Mouse (Mus musculus): ENCODE measurements around the gene Olfr819. TPM values are rescaled to one million over a fixed set of nuclear protein-coding genes. Genes with fewer than 3 reads are reported as not detected.
"Not testable (repeated sequence)": the region's sequence is repeated elsewhere in the genome, so short reads cannot be mapped to it uniquely, and the experiment has no call there.

Gene Olfr819
- not detected for total RNA-seq (2021)
- long read RNA-seq, experiment 1 = 0 reads
- long read RNA-seq, experiment 2 = 0 reads

DNA sequence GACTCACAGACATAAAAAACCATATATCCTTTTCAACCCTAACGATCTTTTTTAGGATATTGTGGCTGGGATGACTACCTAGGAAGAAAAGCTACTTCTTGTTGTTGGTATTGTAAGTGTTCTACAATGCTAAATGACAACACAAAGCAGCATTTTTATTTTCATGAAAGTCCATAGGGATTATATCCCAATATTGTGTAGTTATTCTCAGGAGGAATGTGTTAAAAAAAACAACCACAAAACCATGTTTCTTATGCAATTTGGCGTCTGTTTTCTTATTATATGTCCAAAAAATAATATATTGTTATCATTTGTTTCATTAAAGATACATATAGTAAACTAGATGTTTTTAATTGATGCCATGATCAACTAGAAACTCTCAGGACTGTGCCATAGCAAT, at the start of gene Olfr819:
TSS of gene Olfr819 (minus strand) at position 101 of the 400 bp plus-strand sequence.
- DNase-seq; H3K4me3 ChIP-seq; intact Hi-C loops (cut with DNase I): not testable (repeated sequence)

DNA sequence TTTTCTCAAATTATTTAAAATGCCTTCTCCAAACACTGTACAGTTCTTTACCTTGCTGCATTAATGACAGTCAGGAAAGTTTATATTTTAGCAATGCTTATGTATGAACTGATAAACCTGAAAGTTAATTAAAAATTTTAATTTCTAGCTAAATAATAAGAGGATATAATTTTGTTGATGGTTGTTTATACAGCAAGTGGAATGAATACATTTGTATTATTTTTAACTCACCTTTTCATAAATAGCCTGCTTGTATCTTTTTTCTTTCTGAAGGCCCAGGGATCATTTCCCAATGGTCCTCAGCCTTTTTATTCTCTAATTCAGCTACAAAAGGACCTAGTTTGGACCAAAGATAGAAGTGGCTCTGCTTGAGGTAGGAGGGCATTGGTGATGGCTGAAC, 45.3 kb upstream of the Olfr819 start, which contains the start of gene Olfr820:
TSS of gene Olfr820 (plus strand) at position 301 of the 400 bp plus-strand sequence.
- H3K27ac ChIP-seq = no peak within 1 kb of the TSS
- TF ChIP-seq CTCF (IDR thresholded peaks at IDR 0.05) = no peak
- intact Hi-C loops (cut with DNase I) = no loop called here
- H3K4me3 ChIP-seq = no peak within 1 kb of the TSS
- no peak for DNase-seq

More for the DNA sequence above, at the start of gene Olfr819:
- H3K27ac ChIP-seq = not testable (repeated sequence)

DNA sequence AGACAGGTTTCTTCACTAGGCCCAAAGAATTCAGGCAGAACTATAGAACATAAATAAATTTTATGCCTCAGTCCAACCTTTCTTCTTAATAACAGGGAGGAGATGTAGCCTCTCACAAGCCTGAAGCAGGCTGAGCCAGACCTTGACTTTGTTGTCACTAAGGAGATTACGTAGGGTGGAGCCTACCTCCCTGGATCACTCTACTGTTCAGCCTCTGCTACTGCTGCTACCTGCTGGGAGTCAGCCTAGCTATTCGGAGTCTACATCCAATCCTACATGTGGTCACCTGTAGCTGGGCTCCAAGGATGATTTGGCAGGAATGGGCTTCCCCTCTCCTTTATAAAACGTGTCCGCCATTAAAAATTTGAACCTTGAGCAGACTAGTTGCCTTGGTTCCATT, 38.3 kb upstream of the Olfr819 start:
- H3K4me3 ChIP-seq; DNase-seq; H3K27ac ChIP-seq; intact Hi-C loops (cut with DNase I): not testable (repeated sequence)

DNA sequence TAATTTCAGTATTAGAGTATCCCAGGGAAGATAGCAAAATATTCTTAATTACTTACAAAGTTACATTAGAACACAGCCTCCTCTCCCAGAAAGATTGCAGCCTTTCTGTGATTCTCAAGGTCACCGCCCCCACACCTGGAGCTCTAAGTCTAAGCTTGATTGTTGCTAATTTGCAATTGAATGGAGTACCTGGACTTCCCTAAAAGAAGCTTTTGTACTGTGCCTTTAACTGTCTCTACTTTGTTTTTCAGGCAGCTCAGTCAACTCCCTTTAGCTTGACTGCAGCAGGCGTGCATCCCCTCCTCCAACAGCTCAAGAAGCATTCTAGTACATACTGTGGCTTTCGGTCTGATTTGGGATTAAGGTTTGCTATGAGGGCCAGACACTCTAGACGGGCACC, 37.0 kb upstream of the Olfr819 start:
- DNase-seq; intact Hi-C loops (cut with DNase I); H3K4me3 ChIP-seq; H3K27ac ChIP-seq: not testable (repeated sequence)

DNA sequence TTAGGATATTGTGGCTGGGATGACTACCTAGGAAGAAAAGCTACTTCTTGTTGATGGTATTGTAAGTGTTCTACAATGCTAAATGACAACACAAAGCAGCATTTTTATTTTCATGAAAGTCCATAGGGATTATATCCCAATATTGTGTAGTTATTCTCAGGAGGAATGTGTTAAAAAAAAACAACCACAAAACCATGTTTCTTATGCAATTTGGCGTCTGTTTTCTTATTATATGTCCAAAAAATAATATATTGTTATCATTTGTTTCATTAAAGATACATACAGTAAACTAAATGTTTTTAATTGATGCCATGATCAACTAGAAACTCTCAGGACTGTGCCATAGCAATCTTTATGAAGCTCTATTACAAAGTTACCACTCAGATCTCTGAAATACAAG, 17.9 kb upstream of the Olfr819 start, which contains the start of gene Gm10310:
TSS of gene Gm10310 (minus strand) at position 101 of the 400 bp plus-strand sequence.
- intact Hi-C loops (cut with DNase I); H3K4me3 ChIP-seq; DNase-seq; H3K27ac ChIP-seq: not testable (repeated sequence)

GRCm38 (mm10) chr10:129981867-129982266, 14.8 kb upstream of the Olfr819 start:
- H3K27ac ChIP-seq; H3K4me3 ChIP-seq; DNase-seq; intact Hi-C loops (cut with DNase I): not testable (repeated sequence)

GRCm38 (mm10) chr10:129976040-129976439, 9.0 kb upstream of the Olfr819 start, which contains the start of gene Olfr247:
Gene Olfr247 (minus strand): TSS chr10:129976140.
- DNase-seq; H3K4me3 ChIP-seq; H3K27ac ChIP-seq; intact Hi-C loops (cut with DNase I): not testable (repeated sequence)

GRCm38 (mm10) chr10:129972994-129973393, 5.9 kb upstream of the Olfr819 start:
- intact Hi-C loops (cut with DNase I); H3K4me3 ChIP-seq; DNase-seq; H3K27ac ChIP-seq: not testable (repeated sequence)

GRCm38 (mm10) chr10:129966232-129966631, 834 bp downstream of the Olfr819 start:
- intact Hi-C loops (cut with DNase I); DNase-seq; H3K4me3 ChIP-seq; H3K27ac ChIP-seq: not testable (repeated sequence)

DNA sequence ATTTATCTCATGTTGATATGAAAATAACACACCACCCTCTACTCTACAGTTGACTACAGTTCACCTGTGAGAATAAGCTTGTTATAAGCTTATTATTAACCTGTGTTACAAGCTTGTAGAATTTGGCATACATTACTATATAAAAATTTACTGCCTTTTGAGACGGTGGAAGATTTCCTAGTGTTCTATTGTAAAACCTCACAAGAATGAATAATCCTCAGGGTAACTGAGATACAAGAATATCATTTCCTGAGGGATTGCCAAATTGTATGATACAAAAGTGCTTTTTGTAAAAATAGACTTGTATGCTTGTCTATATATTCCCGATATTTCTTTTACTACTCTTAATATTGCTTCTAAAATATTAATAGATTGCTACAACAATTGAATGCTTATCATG, 18.1 kb downstream of the Olfr819 start, which contains the start of gene Olfr818:
TSS of gene Olfr818 (minus strand) at position 101 of the 400 bp plus-strand sequence.
- H3K27ac ChIP-seq = no peak within 1 kb of the TSS
- no peak within 1 kb of the TSS for H3K4me3 ChIP-seq
- no peak for DNase-seq
- intact Hi-C loops (cut with DNase I) = no loop called here
- no peak for TF ChIP-seq CTCF (IDR thresholded peaks at IDR 0.05)

DNA sequence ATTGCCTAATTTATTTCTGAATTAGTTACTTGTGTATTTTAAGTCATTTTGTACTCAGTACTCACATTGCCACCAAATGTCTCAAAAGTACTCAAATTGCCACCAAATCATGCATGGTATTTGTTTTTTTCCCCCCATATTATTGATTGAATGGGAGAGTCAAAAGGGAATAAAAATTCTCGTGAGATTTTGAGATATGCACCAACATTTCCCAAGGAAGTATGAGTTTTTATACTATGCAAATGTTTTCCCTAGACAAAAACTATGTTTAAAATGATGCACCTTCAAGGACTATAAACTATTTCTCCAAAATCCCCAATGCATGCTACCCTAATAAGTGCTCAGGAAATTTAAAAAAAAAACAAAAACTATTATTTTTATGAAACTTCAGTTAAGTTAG, 51.6 kb downstream of the Olfr819 start, which contains the start of gene Olfr816:
TSS of gene Olfr816 (minus strand) at position 101 of the 400 bp plus-strand sequence.
- intact Hi-C loops (cut with DNase I) = no loop called here
- no peak for TF ChIP-seq CTCF (IDR thresholded peaks at IDR 0.05)
- H3K27ac ChIP-seq = no peak within 1 kb of the TSS

More for the DNA sequence above, 51.6 kb downstream of the Olfr819 start, which contains the start of gene Olfr816:
- no peak for DNase-seq
- no peak within 1 kb of the TSS for H3K4me3 ChIP-seq

Other genes starting within 250 kb of the Olfr819 start
- gene Olfr805, start 237.9 kb downstream of the Olfr819 start, total RNA-seq (2021) = not detected
- gene Olfr806, start 225.3 kb downstream of the Olfr819 start, total RNA-seq (2021) = not detected
- not detected for gene Olfr807, start 209.5 kb downstream of the Olfr819 start, total RNA-seq (2021)
- not detected for gene Olfr808, start 201.8 kb downstream of the Olfr819 start, total RNA-seq (2021)
- gene Olfr809, start 192.6 kb downstream of the Olfr819 start, total RNA-seq (2021) = not detected
- not detected for gene Olfr810, start 172.3 kb downstream of the Olfr819 start, total RNA-seq (2021)
- gene Olfr811, start 162.9 kb downstream of the Olfr819 start, total RNA-seq (2021) = not detected
- not detected for gene Olfr812, start 121.2 kb downstream of the Olfr819 start, total RNA-seq (2021)
- not detected for gene Olfr813, start 111.9 kb downstream of the Olfr819 start, total RNA-seq (2021)
- not detected for gene Olfr814, start 87.4 kb downstream of the Olfr819 start, total RNA-seq (2021)
- not detected for gene Olfr815, start 61.4 kb downstream of the Olfr819 start, total RNA-seq (2021)
- gene Olfr816, start 51.7 kb downstream of the Olfr819 start, total RNA-seq (2021) = not detected
- gene Olfr818, start 18.2 kb downstream of the Olfr819 start, total RNA-seq (2021) = not detected
- gene Olfr247, start 8.9 kb upstream of the Olfr819 start, total RNA-seq (2021) = not detected
- not detected for gene Gm10310, start 17.8 kb upstream of the Olfr819 start, total RNA-seq (2021)
- gene Olfr820, start 45.4 kb upstream of the Olfr819 start, total RNA-seq (2021) = not detected
- not detected for gene Olfr821, start 63.1 kb upstream of the Olfr819 start, total RNA-seq (2021)
- gene Olfr822, start 103.9 kb upstream of the Olfr819 start, total RNA-seq (2021) = not detected
- gene Olfr823, start 148.1 kb upstream of the Olfr819 start, total RNA-seq (2021) = not detected
- gene Olfr824, start 162.7 kb upstream of the Olfr819 start, total RNA-seq (2021) = not detected
- not detected for gene Olfr825, start 199.5 kb upstream of the Olfr819 start, total RNA-seq (2021)
- gene Olfr826, start 216.9 kb upstream of the Olfr819 start, total RNA-seq (2021) = not detected
- gene Olfr827, start 247.1 kb upstream of the Olfr819 start, total RNA-seq (2021) = not detected